In the genomic region with DNA sequence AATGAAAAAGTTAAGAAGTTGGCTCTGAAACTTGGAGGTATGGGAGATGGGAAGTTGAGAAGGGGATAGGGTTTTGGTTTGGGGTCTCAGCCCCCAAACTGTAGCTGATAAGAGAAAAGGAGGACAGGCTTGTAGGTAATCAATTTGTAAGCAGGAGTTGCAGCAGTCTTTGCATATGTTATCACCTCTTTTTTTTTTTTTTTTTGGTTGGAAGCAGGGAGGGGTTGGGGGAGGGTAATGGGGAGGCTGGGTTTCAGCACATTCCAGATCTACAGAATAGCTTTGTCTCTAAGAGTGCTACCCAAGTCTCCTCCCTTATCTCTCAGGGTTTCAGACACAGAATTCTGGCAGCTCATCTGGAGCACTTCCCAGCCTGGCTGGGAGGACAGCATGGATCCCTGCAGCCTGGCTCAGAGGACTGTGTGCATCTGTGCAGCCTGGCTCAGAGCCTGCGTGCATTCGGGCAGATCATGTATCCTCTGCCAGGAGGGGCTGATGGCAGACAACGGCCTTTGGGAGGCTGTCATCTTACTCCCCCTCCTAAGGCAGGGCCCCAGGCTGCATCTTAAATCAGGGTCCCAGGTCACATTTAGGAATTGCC, we compare ENCODE assay signal across 8 mouse cellular contexts. TPM values are rescaled to one million over a fixed set of nuclear protein-coding genes. Genes with fewer than 3 reads are reported as not detected.
DNase-seq lines count a peak whose midpoint lies in the region; ATAC-seq and TF ChIP-seq lines count a peak whose summit lies in the region.
"Had no signal": no experiment of that assay in that cellular context is flagged by ENCODE, and none has a peak within 500 bp of the region (broad histone marks: within the 10 kb centered on the region; RNA-seq: fewer than 3 reads in every experiment).

No protein-coding gene starts in this region.

- WGBS in hindbrain, embryonic 10.5 days = 9% methylated on average over 3 of the region's 3 CpGs
- 5% methylated on average over 3 of the region's 3 CpGs for WGBS in midbrain, embryonic 16.5 days

- TF ChIP-seq CTCF in left cerebral cortex, adult 2 months (IDR thresholded peaks at IDR 0.05) = no peak

- peaks cover 22% of the 10 kb centered on the region for H3K4me1 ChIP-seq in hindbrain, embryonic 10.5 days (replicated peaks)
- H3K4me1 ChIP-seq in midbrain, embryonic 16.5 days (ENCODE audit: control insufficient read depth, insufficient read depth, low read length) = peaks cover 5% of the 10 kb centered on the region; the same call in 1 of the 2 replicates

- no peaks in the 10 kb centered on the region for H3K9me3 ChIP-seq in hindbrain, embryonic 10.5 days
- no peaks in the 10 kb centered on the region for H3K9me3 ChIP-seq in midbrain, embryonic 16.5 days (replicated peaks; ENCODE audit: control insufficient read depth, low read length, poor library complexity, severe bottlenecking)

- DNase-seq in NIH3T3 (ENCODE audit: low read depth) = peak; percentile 76
- DNase-seq in frontal cortex, postnatal 14 days (ENCODE audit: low spot score in 2 of 2) = peak; percentile 60 to 69
- DNase-seq in hindbrain, embryonic 10.5 days (ENCODE audit: low spot score) = peak; percentile 54
- DNase-seq in left cerebral cortex, adult 2 months (ENCODE audit: extremely low spot score in 1 of 2, low spot score in 2 of 2) = peak; percentile 64
- peak; percentile 70 to 80 for DNase-seq in urinary bladder, postnatal 4 days (ENCODE audit: low spot score in 2 of 2)

- no peaks in the 10 kb centered on the region for H3K36me3 ChIP-seq in hindbrain, embryonic 10.5 days
- no peaks in the 10 kb centered on the region for H3K36me3 ChIP-seq in midbrain, embryonic 16.5 days (ENCODE audit: control insufficient read depth, insufficient read depth, low read length)

- intact Hi-C loops in left cerebral cortex, adult 2 months (cut with DNase I) = loop anchor here (5.0 kb wide), 1 partner anchor 171 kb away; no protein-coding TSS in a partner anchor

- no peak overlapping the region; the same call in 1 of the 2 replicates for H3K9ac ChIP-seq in midbrain, embryonic 16.5 days (ENCODE audit: low read depth, low read length)

- no peaks in the 10 kb centered on the region for H3K27me3 ChIP-seq in hindbrain, embryonic 10.5 days (ENCODE audit: insufficient read depth, poor library complexity, severe bottlenecking)
- no peaks in the 10 kb centered on the region for H3K27me3 ChIP-seq in midbrain, embryonic 16.5 days (ENCODE audit: control insufficient read depth, insufficient read depth, low read depth, low read length)

- H3K4me2 ChIP-seq in midbrain, embryonic 16.5 days (ENCODE audit: low read length) = no peak overlapping the region

- peak overlapping the region; percentile 18 for H3K4me3 ChIP-seq in hindbrain, embryonic 10.5 days
- no peak overlapping the region for H3K4me3 ChIP-seq in left cerebral cortex, adult 2 months
- H3K4me3 ChIP-seq in midbrain, embryonic 16.5 days (ENCODE audit: low read depth, low read length) = no peak overlapping the region
- H3K4me3 ChIP-seq: erythroblast, embryonic 14.5 days had no signal

- ATAC-seq in cerebellum, adult (ENCODE audit: insufficient number of reproducible peaks, low FRiP score, low TSS enrichment) = peak; percentile 86
- peak; percentile 22; the same call in 1 of the 2 replicates for ATAC-seq in midbrain, embryonic 16.5 days

- peak overlapping the region; percentile 83 for H3K27ac ChIP-seq in hindbrain, embryonic 10.5 days
- H3K27ac ChIP-seq in left cerebral cortex, adult 2 months = peak overlapping the region; percentile 84
- H3K27ac ChIP-seq in midbrain, embryonic 16.5 days (ENCODE audit: low read length) = peak overlapping the region; percentile 44; the same call in 1 of the 2 replicates

RNA-seq across cellular contexts. Expression of gene Cap1, which starts 5.1 kb away (rescaled TPM):
- 66.8 and 79.3 TPM in 2 replicates for polyA plus RNA-seq in hindbrain, embryonic 10.5 days (2016; fragmentation: Nextera tagmentation; extraction: Ambion mirVana)
- 100 to 1,000 TPM; 260 to 281 TPM for total RNA-seq in left cerebral cortex, adult 2 months (2021)
- polyA plus RNA-seq in midbrain, embryonic 16.5 days (2015; fragmentation: Nextera tagmentation; extraction: Ambion mirVana) = 70.3 and 75.0 TPM in 2 replicates

RNA-seq across cellular contexts. Expression of gene Ppt1, which starts 54.9 kb away (rescaled TPM):
- 62.4 and 63.4 TPM in 2 replicates for polyA plus RNA-seq in hindbrain, embryonic 10.5 days (2016; fragmentation: Nextera tagmentation; extraction: Ambion mirVana)
- total RNA-seq in left cerebral cortex, adult 2 months (2021) = 10 to 100 TPM; 97.2 to 97.7 TPM
- polyA plus RNA-seq in midbrain, embryonic 16.5 days (2015; fragmentation: Nextera tagmentation; extraction: Ambion mirVana) = 83.4 and 91.8 TPM in 2 replicates
